Mouse (Mus musculus) cerebellum, adult 2 months (tissue): ENCODE data around the gene 6030468B19Rik.

ENCODE experiments used
- CTCF ChIP-seq: fragments of 200-500 bp; IDR thresholded peaks from 2 replicates; pipeline ENCODE4 v1.5.1; 2011; ENCODE audit warnings: low read depth, mild to moderate bottlenecking, control low read depth, low read length, moderate library complexity, borderline replicate concordance; ENCODE audit not compliant: insufficient read depth
- POLR2A ChIP-seq: fragments of 200-500 bp; IDR thresholded peaks from 2 replicates; pipeline ENCODE4 v1.6.1; 2011; ENCODE audit warnings: low read length, control low read depth, borderline replicate concordance; ENCODE audit not compliant: insufficient read depth

DNA sequence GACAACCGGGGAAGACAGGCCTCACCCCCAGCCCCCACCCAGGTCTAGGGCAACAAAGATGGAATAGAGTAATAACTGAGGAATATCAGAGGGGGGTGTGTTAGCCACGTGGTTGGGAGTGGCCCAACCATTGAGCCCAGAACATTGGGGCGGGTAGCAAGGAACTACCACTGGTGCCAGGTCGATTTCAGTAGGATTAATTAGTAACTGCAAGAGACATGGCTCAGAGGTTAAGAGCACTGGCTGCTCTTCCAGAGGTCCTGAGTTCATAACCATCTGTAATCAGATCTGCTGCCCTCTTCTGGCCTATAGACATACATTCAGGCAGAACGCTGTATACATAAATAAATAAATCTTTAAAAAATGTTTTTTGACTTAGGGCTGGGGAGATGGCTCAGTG, 49.2 kb downstream of the 6030468B19Rik start:
- TF ChIP-seq POLR2A (no peak), CTCF (no peak)
